Mouse (Mus musculus): ENCODE data around the gene Tpm3. TPM values are rescaled to one million over a fixed set of nuclear protein-coding genes. Genes with fewer than 3 reads are reported as not detected.
A peak's percentile ranks its signal among the peaks of the same experiment; 100 is the strongest.

Tpm3 gene
- total and polyA plus RNA-seq, 3 experiments, result 309 to 810 (median 448) TPM

GRCm38 (mm10) chr3:90133331-90133730, 60.9 kb downstream of the Tpm3 start:
- Histone ChIP-seq H3K4me3 (replicated peaks in 1 of 3; ENCODE audit: low read depth in 2 of 3, low read length in 2 of 3, poor library complexity in 1 of 3) (no peak overlapping the region), H3K9me3 (replicated peaks; ENCODE audit: low read length) (no peaks in the 10 kb centered on the region), H3K36me3 (replicated peaks in 1 of 2; ENCODE audit: control insufficient read depth in 1 of 2, insufficient read depth in 1 of 2, low read length in 1 of 2) (no peaks in the 10 kb centered on the region), H3K9ac (ENCODE audit: insufficient read depth, low read depth) (no peak overlapping the region), H3K4me2 (ENCODE audit: insufficient read depth, low read depth, poor library complexity, severe bottlenecking) (no peak overlapping the region), H3K27ac (ENCODE audit: insufficient read depth, low read depth) (no peak overlapping the region), H3K27me3 (replicated peaks) (no peaks in the 10 kb centered on the region), H3K79me2 (replicated peaks; ENCODE audit: control insufficient read depth, extremely low read depth, insufficient read depth, poor library complexity, severe bottlenecking) (no peaks in the 10 kb centered on the region), H3K4me1 (ENCODE audit: control insufficient read depth in 1 of 2, insufficient read depth in 2 of 2) (peaks cover 0 to 4% of the 10 kb centered on the region in 2 experiments; a peak in 2 of 4 replicates)
- dilution Hi-C loops (cut with MboI; ENCODE audit: extremely low pct_ligation_motif_present, extremely low pct_unique_long_range_greater_than_20kb, low sequenced_read_pairs) (no loop called here), in situ Hi-C loops (cut with MboI; ENCODE audit: low pct_ligation_motif_present, low pct_unique_long_range_greater_than_20kb, low sequenced_read_pairs) (no loop called here)
- TF ChIP-seq POLR2A (IDR thresholded peaks at IDR 0.05; ENCODE audit: low read depth, low read length), result no peak
- TF ChIP-seq TBP (conservative IDR thresholded peaks at IDR 0.05; ENCODE audit: low read depth, low read length), result no peak
- no peak for TF ChIP-seq BHLHE40 (IDR thresholded peaks at IDR 0.05; ENCODE audit: low read depth, low read length)
- no peak for TF ChIP-seq MYC (IDR thresholded peaks at IDR 0.05; ENCODE audit: low read depth, low read length)
- TF ChIP-seq SMC3 (IDR thresholded peaks at IDR 0.05; ENCODE audit: low read depth, low read length), result peak; percentile 29
- TF ChIP-seq MAX (IDR thresholded peaks at IDR 0.05; ENCODE audit: low read length), result no peak
- no peak for TF ChIP-seq IRF4 (IDR thresholded peaks at IDR 0.05; ENCODE audit: low read depth, low read length)
- peak; percentile 20 for TF ChIP-seq RAD21 (IDR thresholded peaks at IDR 0.05; ENCODE audit: low read depth, low read length)
- TF ChIP-seq JUND (conservative IDR thresholded peaks at IDR 0.05; ENCODE audit: low read depth, low read length), result no peak
- peak in 1 of 2 experiments; percentile 28; a peak in 2 of 4 replicates for TF ChIP-seq CTCF (conservative IDR thresholded peaks at IDR 0.05 in 1 of 2, IDR thresholded peaks at IDR 0.05 in 1 of 2; ENCODE audit: low read depth in 2 of 2, low read length in 2 of 2)
- DNase-seq (ENCODE audit: extremely low read depth), result no peak

DNA sequence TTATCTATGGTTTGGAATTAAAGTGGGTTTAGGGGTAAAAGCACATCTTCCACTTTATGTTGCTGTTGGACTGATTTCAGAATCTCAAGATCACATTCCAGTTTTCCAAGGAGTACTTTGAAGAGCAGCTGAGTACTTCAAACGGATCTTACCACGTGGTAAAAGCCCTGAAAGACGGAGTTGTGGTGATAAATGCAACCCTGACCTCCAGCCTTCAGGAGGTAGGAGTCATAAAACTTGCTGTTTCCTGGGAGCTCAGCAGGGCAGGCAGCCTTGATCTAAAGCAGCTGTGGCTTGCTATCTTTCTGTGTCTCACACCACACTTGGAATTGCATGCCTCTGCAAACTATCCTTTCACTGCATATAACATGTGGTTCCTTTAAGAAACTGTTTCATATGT, 62.0 kb downstream of the Tpm3 start:
- dilution Hi-C loops (cut with MboI; ENCODE audit: extremely low pct_ligation_motif_present, extremely low pct_unique_long_range_greater_than_20kb, low sequenced_read_pairs) (no loop called here), in situ Hi-C loops (cut with MboI; ENCODE audit: low pct_ligation_motif_present, low pct_unique_long_range_greater_than_20kb, low sequenced_read_pairs) (no loop called here)
- TF ChIP-seq E2F4 (IDR thresholded peaks at IDR 0.05; ENCODE audit: insufficient replicate concordance, low read depth, low read length), result no peak
- no peak for TF ChIP-seq RAD21 (IDR thresholded peaks at IDR 0.05; ENCODE audit: low read depth, low read length)
- TF ChIP-seq TCF12 (IDR thresholded peaks at IDR 0.05; ENCODE audit: low read depth, low read length), result no peak
- Histone ChIP-seq H3K4me2 (ENCODE audit: insufficient read depth, low read depth, poor library complexity, severe bottlenecking) (no peak overlapping the region), H3K9ac (ENCODE audit: insufficient read depth, low read depth) (no peak overlapping the region), H3K27me3 (replicated peaks) (no peaks in the 10 kb centered on the region), H3K4me3 (replicated peaks in 1 of 3; ENCODE audit: low read depth in 2 of 3, low read length in 2 of 3, poor library complexity in 1 of 3) (no peak overlapping the region), H3K27ac (ENCODE audit: insufficient read depth, low read depth) (no peak overlapping the region), H3K79me2 (replicated peaks; ENCODE audit: control insufficient read depth, extremely low read depth, insufficient read depth, poor library complexity, severe bottlenecking) (no peaks in the 10 kb centered on the region), H3K36me3 (replicated peaks in 1 of 2; ENCODE audit: control insufficient read depth in 1 of 2, insufficient read depth in 1 of 2, low read length in 1 of 2) (no peaks in the 10 kb centered on the region), H3K9me3 (replicated peaks; ENCODE audit: low read length) (no peaks in the 10 kb centered on the region), H3K4me1 (ENCODE audit: control insufficient read depth in 1 of 2, insufficient read depth in 2 of 2) (peaks cover 0 to 10% of the 10 kb centered on the region in 2 experiments; a peak in 2 of 4 replicates)
- no peak for DNase-seq (ENCODE audit: extremely low read depth)

DNA sequence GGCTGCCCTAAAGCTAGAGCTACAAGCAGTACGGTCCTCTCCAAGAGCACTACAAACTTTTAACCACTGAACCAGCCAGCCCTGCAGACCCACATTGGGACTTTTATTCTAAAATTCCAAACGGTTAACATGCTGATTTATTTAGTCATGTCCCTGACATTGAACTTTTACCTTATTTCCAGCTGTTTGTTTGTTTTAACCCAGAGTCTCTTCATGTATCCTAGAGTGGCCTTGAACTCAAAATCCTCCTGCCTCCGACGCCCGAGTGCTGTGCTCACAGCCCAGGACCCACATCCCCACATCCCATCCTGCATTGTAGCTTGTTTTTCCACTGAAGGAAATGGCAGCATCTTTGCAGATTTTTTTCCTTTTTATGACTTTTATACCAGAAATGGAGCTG, 62.5 kb downstream of the Tpm3 start:
- Histone ChIP-seq H3K27me3 (replicated peaks) (no peaks in the 10 kb centered on the region), H3K27ac (ENCODE audit: insufficient read depth, low read depth) (no peak overlapping the region), H3K4me1 (ENCODE audit: control insufficient read depth in 1 of 2, insufficient read depth in 2 of 2) (peaks cover 0 to 12% of the 10 kb centered on the region in 2 experiments; a peak in 2 of 4 replicates), H3K9me3 (replicated peaks; ENCODE audit: low read length) (no peaks in the 10 kb centered on the region), H3K79me2 (replicated peaks; ENCODE audit: control insufficient read depth, extremely low read depth, insufficient read depth, poor library complexity, severe bottlenecking) (no peaks in the 10 kb centered on the region), H3K36me3 (replicated peaks in 1 of 2; ENCODE audit: control insufficient read depth in 1 of 2, insufficient read depth in 1 of 2, low read length in 1 of 2) (no peaks in the 10 kb centered on the region), H3K4me2 (ENCODE audit: insufficient read depth, low read depth, poor library complexity, severe bottlenecking) (no peak overlapping the region), H3K9ac (ENCODE audit: insufficient read depth, low read depth) (no peak overlapping the region), H3K4me3 (replicated peaks in 1 of 3; ENCODE audit: low read depth in 2 of 3, low read length in 2 of 3, poor library complexity in 1 of 3) (no peak overlapping the region)
- no peak for TF ChIP-seq JUN (IDR thresholded peaks at IDR 0.05; ENCODE audit: insufficient read depth, low read depth, low read length)
- no peak for TF ChIP-seq USF1 (IDR thresholded peaks at IDR 0.05; ENCODE audit: low read depth, low read length)
- TF ChIP-seq ELF1 (IDR thresholded peaks at IDR 0.05; ENCODE audit: low read depth, low read length), result no peak
- no peak for TF ChIP-seq POLR2A (IDR thresholded peaks at IDR 0.05; ENCODE audit: low read depth, low read length)
- TF ChIP-seq TCF12 (IDR thresholded peaks at IDR 0.05; ENCODE audit: low read depth, low read length), result no peak
- TF ChIP-seq ZKSCAN1 (IDR thresholded peaks at IDR 0.05; ENCODE audit: borderline replicate concordance, low read depth, low read length), result no peak
- no peak for TF ChIP-seq POLR2AphosphoS2 (IDR thresholded peaks at IDR 0.05; ENCODE audit: low read depth, low read length)
- no peak for TF ChIP-seq SIN3A (IDR thresholded peaks at IDR 0.05; ENCODE audit: low read length)
- no peak for TF ChIP-seq MAFK (IDR thresholded peaks at IDR 0.05; ENCODE audit: insufficient replicate concordance, low read length)
- no peak for TF ChIP-seq USF2 (conservative IDR thresholded peaks at IDR 0.05; ENCODE audit: low read depth, low read length)
- no peak for TF ChIP-seq ETS1 (conservative IDR thresholded peaks at IDR 0.05; ENCODE audit: low read depth, low read length)
- TF ChIP-seq SMC3 (IDR thresholded peaks at IDR 0.05; ENCODE audit: low read depth, low read length), result no peak
- TF ChIP-seq RCOR1 (conservative IDR thresholded peaks at IDR 0.05; ENCODE audit: low read depth, low read length), result no peak
- TF ChIP-seq IRF4 (IDR thresholded peaks at IDR 0.05; ENCODE audit: low read depth, low read length), result no peak
- no peak for TF ChIP-seq RAD21 (IDR thresholded peaks at IDR 0.05; ENCODE audit: low read depth, low read length)
- dilution Hi-C loops (cut with MboI; ENCODE audit: extremely low pct_ligation_motif_present, extremely low pct_unique_long_range_greater_than_20kb, low sequenced_read_pairs), result no loop called here
- in situ Hi-C loops (cut with MboI; ENCODE audit: low pct_ligation_motif_present, low pct_unique_long_range_greater_than_20kb, low sequenced_read_pairs), result no loop called here
- no peak for DNase-seq (ENCODE audit: extremely low read depth)

All from CH12.LX (cell line).